Mouse (Mus musculus) left cerebral cortex, adult 9 months (tissue): ENCODE data around the gene Stat6.

ENCODE experiments used
- DNase-seq, 2 experiments: peaks; one replicate each; pipeline ENCODE4 v3.0.0; 2022; ENCODE audit warnings: low spot score in 2 of 2

The Stat6 gene

GRCm38 (mm10) chr10:127642772-127643552 lies at the start of gene Stat6:
Gene Stat6 (plus strand): TSS chr10:127642986.
- peak in 1 of 2 experiments; percentile 36 for DNase-seq

- DNase-seq: peak in 1 of 2 experiments; percentile 48
Observed at GRCm38 (mm10) chr10:127594405-127594804, 48.4 kb upstream of the Stat6 start.

- DNase-seq: peak in 1 of 2 experiments; percentile 67
Observed at GRCm38 (mm10) chr10:127594930-127595715, 47.7 kb upstream of the Stat6 start.

- DNase-seq: peak in 1 of 2 experiments; percentile 52
Observed at GRCm38 (mm10) chr10:127596321-127596941, 46.4 kb upstream of the Stat6 start.

- DNase-seq: peak in 1 of 2 experiments; percentile 48
Observed at GRCm38 (mm10) chr10:127597311-127597901, 45.4 kb upstream of the Stat6 start.

GRCm38 (mm10) chr10:127598607-127599006 lies 44.2 kb upstream of the Stat6 start:
- no peak for DNase-seq

- no peak for DNase-seq
Observed at GRCm38 (mm10) chr10:127599252-127599651, 43.5 kb upstream of the Stat6 start.

- DNase-seq: peak in 1 of 2 experiments; percentile 52
Observed at GRCm38 (mm10) chr10:127599779-127600541, 42.8 kb upstream of the Stat6 start.

GRCm38 (mm10) chr10:127602194-127602593 lies 40.6 kb upstream of the Stat6 start:
- no peak for DNase-seq

GRCm38 (mm10) chr10:127603437-127604371 lies 39.1 kb upstream of the Stat6 start:
- DNase-seq: no peak

GRCm38 (mm10) chr10:127604465-127605250 lies 38.1 kb upstream of the Stat6 start:
- no peak for DNase-seq

- no peak for DNase-seq
Observed at GRCm38 (mm10) chr10:127605251-127605547, 37.6 kb upstream of the Stat6 start.

GRCm38 (mm10) chr10:127605756-127606155 lies 37.0 kb upstream of the Stat6 start:
- DNase-seq: no peak

GRCm38 (mm10) chr10:127607059-127607458 lies 35.7 kb upstream of the Stat6 start:
- no peak for DNase-seq

- DNase-seq: no peak
Observed at GRCm38 (mm10) chr10:127609415-127610065, 33.2 kb upstream of the Stat6 start.

- DNase-seq: no peak
Observed at GRCm38 (mm10) chr10:127610066-127610415, 32.7 kb upstream of the Stat6 start.

- DNase-seq: no peak
Observed at GRCm38 (mm10) chr10:127612079-127612775, 30.6 kb upstream of the Stat6 start.
